Mouse (Mus musculus) retina, postnatal 1 day (tissue): ENCODE data around the gene Raver1.

Experiments used
- DNase-seq: peaks from one replicate; pipeline ENCODE4 v3.0.0-alpha.2; 2012

Raver1 gene

GRCm38 (mm10) chr9:21036666-21037065 is 55.1 kb downstream of the Raver1 start:
- DNase-seq, result no peak

- no peak for DNase-seq
Observed at GRCm38 (mm10) chr9:21036161-21036560, 55.6 kb downstream of the Raver1 start.

DNA sequence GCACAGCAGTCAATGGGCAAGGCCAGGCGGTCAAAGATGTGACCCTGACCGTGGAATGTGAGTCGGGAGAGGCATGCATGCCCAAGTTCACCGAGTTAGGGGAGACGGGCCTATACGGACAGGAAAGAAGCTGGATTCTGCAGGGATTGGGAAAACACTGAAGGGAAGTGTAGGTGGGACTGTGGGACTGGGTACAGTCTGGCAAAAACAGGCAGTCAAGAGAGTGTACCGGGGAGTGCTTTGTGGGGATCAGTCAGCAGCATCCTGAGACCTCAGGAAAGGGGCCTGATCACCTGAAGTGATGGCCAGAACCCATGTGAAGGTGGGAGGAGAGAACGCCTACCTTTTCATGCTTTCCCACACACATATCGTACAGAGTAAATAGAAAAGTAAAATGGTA is 56.2 kb downstream of the Raver1 start:
- DNase-seq, result no peak

- peak; percentile 53 for DNase-seq
Observed at GRCm38 (mm10) chr9:21034481-21035085, 57.2 kb downstream of the Raver1 start.

- DNase-seq, result peak; percentile 90
Observed at GRCm38 (mm10) chr9:21033136-21033535, 58.7 kb downstream of the Raver1 start.

DNA sequence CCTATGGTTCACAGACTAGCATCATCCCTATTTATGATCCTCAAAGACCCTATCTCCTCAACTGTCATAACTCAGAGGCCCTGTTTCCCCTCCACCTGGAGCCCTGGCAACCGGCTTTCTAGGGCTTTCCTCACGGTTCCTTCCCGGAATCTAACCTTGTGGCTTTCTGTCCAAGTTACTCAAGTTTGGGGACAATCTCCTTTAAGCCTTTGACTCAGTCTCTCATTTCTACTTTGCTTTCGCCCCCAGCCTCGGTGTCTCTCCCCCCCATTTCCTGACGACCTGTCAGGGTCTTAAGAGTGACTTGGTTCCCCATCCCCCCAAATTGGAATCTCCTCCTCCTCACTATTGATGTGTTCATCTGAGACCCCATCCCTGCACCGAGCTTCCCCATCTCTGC is 59.3 kb downstream of the Raver1 start:
- no peak for DNase-seq

- no peak for DNase-seq
Observed at GRCm38 (mm10) chr9:21031896-21032351, 59.9 kb downstream of the Raver1 start, which contains the start of gene Icam5. TSS of gene Icam5 (plus strand) at chr9:21032073.

- DNase-seq, result peak; percentile 72
Observed at GRCm38 (mm10) chr9:21031251-21031895, 60.4 kb downstream of the Raver1 start.

- DNase-seq, result peak; percentile 94
Observed at GRCm38 (mm10) chr9:21030781-21031250, 61.0 kb downstream of the Raver1 start.

DNA sequence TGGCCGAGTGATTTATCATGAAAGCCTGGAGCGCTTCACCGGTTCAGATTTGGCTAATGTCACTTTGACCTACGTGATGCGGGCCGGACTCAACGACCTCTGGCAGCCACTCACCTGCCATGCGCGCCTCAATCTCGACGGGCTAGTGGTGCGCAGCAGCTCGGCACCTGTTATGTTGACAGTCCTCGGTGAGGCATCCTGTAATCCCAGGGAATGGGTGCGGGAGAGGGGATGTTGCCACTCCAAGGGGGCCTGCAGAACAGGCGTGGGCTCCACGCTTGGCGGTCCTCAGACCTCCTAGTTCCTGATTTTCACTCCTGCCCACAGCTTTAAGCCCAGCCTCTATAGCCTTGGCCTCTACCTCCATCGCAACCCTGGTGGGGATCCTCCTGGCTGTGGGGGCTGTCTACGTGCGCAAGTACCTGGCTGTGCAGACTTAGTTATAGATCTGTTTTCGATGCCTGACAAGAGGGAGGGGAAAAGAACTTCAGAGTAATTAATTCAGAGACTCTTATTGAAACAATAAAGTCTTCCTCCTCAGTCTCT is 61.7 kb downstream of the Raver1 start:
- no peak for DNase-seq

DNA sequence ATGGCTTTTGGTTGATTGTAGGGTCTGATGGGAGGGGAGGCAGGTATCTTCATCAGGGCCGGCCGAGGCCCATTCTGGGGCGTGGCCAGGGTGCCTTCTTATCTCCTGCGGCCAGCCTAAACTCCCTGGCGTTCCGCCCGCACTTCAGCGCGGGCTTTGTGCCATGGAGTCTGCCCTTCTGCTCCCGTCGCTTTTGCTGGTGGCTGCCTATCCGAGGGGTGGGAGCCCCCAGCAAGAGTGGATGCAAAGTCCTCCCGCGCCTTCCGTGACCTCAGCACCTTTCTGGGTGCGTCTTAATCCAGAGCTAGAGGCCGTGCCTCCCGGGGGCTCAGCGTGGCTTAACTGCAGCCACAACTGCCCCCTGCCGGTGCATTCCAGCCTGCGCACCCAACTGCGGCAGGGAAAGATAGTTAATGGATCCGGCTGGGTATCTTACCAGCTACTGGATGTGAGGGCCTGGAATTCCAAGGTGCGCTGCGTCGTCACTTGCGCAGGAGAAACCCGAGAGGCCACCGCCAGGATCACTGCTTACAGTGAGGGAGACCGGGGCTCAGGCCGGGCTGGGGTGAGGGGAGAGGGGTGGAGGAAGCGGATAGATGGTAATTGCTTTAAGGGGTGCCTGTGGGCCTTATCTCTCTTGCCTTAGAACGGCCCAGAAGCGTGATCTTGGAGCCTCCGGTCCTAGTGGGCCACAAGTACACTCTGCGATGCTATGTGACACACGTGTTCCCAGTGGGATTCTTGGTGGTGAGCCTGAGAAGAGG is 62.3 kb downstream of the Raver1 start, which contains the start of gene Icam4:
Gene Icam4, plus strand, starts transcription at position 83 of the 764 bp plus-strand sequence.
- DNase-seq, result peak; percentile 87

- DNase-seq, result no peak
Observed at GRCm38 (mm10) chr9:21028560-21029110, 63.2 kb downstream of the Raver1 start.

GRCm38 (mm10) chr9:21027774-21028290 is 64.0 kb downstream of the Raver1 start:
- DNase-seq, result peak; percentile 49

DNA sequence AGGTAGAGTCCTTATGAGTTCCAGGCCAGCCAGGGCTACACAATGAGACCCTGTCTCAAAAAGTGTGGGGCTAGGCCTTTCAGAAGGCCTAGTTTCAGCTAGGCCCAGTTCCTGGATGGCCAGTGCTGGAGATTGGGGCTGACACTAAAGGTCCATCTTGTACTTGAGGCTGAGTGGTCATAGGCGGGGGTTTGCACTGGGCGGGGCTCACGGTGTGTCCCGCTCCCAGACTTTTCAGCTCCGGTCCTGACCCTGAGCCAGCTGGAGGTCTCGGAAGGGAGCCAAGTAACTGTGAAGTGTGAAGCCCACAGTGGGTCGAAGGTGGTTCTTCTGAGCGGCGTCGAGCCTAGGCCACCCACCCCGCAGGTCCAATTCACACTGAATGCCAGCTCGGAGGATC is 65.0 kb downstream of the Raver1 start:
- DNase-seq, result no peak

DNA sequence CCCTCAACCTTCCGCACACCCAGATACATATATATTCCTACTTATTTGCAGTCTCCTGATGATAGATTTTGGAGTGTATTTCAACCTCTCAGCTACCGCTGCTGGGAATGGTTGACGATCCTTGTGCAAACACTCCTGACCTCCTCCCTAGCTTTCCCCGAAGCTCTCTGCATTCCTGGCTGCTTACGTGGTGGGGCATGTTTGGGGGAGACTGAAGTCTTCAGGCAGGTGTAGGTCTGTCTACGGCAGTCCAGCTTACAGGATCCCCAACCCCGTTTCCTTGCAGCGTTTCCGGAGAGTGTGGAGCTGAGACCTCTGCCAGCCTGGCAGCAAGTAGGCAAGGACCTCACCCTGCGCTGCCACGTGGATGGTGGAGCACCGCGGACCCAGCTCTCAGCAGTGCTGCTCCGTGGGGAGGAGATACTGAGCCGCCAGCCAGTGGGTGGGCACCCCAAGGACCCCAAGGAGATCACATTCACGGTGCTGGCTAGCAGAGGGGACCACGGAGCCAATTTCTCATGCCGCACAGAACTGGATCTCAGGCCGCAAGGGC is 66.5 kb downstream of the Raver1 start:
- DNase-seq, result no peak
